Mouse (Mus musculus) heart, postnatal 0 days (tissue): ENCODE data around the gene Mylk.

Experiments
- CTCF ChIP-seq: IDR thresholded peaks from 2 replicates; pipeline ENCODE4 v1.5.1; 2016; ENCODE audit warnings: antibody characterized with exemption, control low read depth, low read depth
- EP300 ChIP-seq: IDR thresholded peaks from 2 replicates; pipeline ENCODE4 v1.6.1; 2016; ENCODE audit warnings: antibody characterized with exemption, low read depth

GRCm38 (mm10) chr16:34896996-34897395 lies 152.0 kb downstream of the Mylk start:
- TF ChIP-seq CTCF (peak; percentile 43; the same call in 1 of the 2 replicates), EP300 (no peak)
